Mouse (Mus musculus) C2C12 (cell line): Measurements from ENCODE around the gene Snu13.

Experiments used
- CEBPB ChIP-seq: IDR thresholded peaks from one replicate; pipeline ENCODE4 v1.6.1; 2011; ENCODE audit warnings: low read depth, mild to moderate bottlenecking, control low read depth, moderate library complexity
- CTCF ChIP-seq: IDR thresholded peaks from one replicate; pipeline ENCODE4 v1.5.1; 2011; ENCODE audit not compliant: control insufficient read depth, insufficient read depth, insufficient read length
- MYOD1 ChIP-seq: IDR thresholded peaks from one replicate; pipeline ENCODE4 v1.6.1; 2011; ENCODE audit warnings: low read depth; ENCODE audit not compliant: control insufficient read depth, insufficient read length
- USF1 ChIP-seq: IDR thresholded peaks from one replicate; pipeline ENCODE4 v1.6.1; 2011; ENCODE audit warnings: low read depth, mild to moderate bottlenecking, control low read depth, moderate library complexity

DNA sequence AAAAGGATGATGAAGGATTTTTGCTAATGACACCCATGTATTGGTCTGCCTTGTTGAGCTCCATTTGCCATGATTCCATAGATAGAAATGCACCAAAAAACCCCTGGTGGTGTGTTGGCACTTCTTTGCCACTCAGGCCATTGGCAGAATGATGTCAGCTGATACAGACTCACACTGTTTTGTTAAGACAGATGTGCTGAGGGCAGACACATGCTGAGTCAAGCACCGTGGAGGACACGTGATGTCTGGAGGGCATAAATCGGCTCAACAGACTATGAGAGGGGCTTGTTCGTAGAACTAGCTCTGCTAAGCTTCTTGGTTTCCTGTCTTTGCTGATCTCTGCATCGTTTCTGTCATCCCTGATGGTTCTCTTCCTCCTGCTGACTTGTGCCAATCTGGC, 5.1 kb upstream of the Snu13 start:
- TF ChIP-seq CTCF, result no peak
- TF ChIP-seq MYOD1, result no peak
- TF ChIP-seq CEBPB, result no peak
- peak; percentile 82 for TF ChIP-seq USF1
